Mouse (Mus musculus) liver, embryonic 13.5 days (tissue): ENCODE results near the gene Rnf121. TPM values are rescaled to one million over a fixed set of nuclear protein-coding genes. Genes with fewer than 3 reads are reported as not detected.

Source experiments
- ATAC-seq: fragments of 200-750 bp; cut with Nextera tagmentation; 2 replicates; pipeline ENCODE4 v1.8.0; 2017; ENCODE audit warnings: low read depth, mild to moderate bottlenecking, moderate number of reproducible peaks, moderate library complexity
- DNase-seq: peaks from one replicate; pipeline ENCODE4 v3.0.0; 2022
- H3K27ac ChIP-seq: fragments of 300-500 bp; sonication (generic); 2 replicates; pipeline ENCODE4 v1.5.1; 2015; ENCODE audit warnings: moderate library complexity, mild to moderate bottlenecking, inconsistent platforms
- H3K27me3 ChIP-seq: fragments of 300-500 bp; sonication (generic); 2 replicates; pipeline ENCODE4 v1.6.1; 2015; ENCODE audit warnings: mild to moderate bottlenecking, inconsistent platforms
- H3K36me3 ChIP-seq: fragments of 300-500 bp; sonication (generic); 2 replicates; pipeline ENCODE4 v1.6.1; 2015; ENCODE audit warnings: mild to moderate bottlenecking, inconsistent platforms
- H3K4me1 ChIP-seq: fragments of 300-500 bp; sonication (generic); replicated peaks from 2 replicates; pipeline ENCODE4 v1.6.1; 2015; ENCODE audit warnings: inconsistent platforms
- H3K4me2 ChIP-seq: fragments of 300-500 bp; sonication (generic); 2 replicates; pipeline ENCODE4 v1.6.1; 2015; ENCODE audit warnings: inconsistent platforms, mild to moderate bottlenecking, moderate library complexity
- H3K4me3 ChIP-seq: fragments of 300-500 bp; sonication (generic); replicated peaks from 2 replicates; pipeline ENCODE4 v1.5.1; 2015; ENCODE audit warnings: mild to moderate bottlenecking, inconsistent platforms
- H3K9ac ChIP-seq: fragments of 300-500 bp; sonication (generic); 2 replicates; pipeline ENCODE4 v1.6.1; 2015; ENCODE audit warnings: mild to moderate bottlenecking, inconsistent platforms
- H3K9me3 ChIP-seq: fragments of 300-500 bp; sonication (generic); replicated peaks from 2 replicates; pipeline ENCODE4 v1.6.1; 2016; ENCODE audit warnings: inconsistent platforms
- WGBS: fragments of 180-500 bp; shearing (Covaris S2); methylation state at CpG from one replicate; pipeline ENCODE4 v1.1.7; 2015; ENCODE audit not compliant: insufficient replicate concordance; 5-methylcytosine and 5-hydroxymethylcytosine counted together
- polyA plus RNA-seq: library from polyadenylated mRNA; unstranded; fragments of >200 nt; fragmentation: Nextera tagmentation; extraction: Ambion mirVana; gene quantifications from 2 replicates; pipeline ENCODE4 v1.2.1, GENCODE M21; 2015

Rnf121 gene
- polyA plus RNA-seq, 1 experiment from 2014 or later, result 11.6 TPM

DNA sequence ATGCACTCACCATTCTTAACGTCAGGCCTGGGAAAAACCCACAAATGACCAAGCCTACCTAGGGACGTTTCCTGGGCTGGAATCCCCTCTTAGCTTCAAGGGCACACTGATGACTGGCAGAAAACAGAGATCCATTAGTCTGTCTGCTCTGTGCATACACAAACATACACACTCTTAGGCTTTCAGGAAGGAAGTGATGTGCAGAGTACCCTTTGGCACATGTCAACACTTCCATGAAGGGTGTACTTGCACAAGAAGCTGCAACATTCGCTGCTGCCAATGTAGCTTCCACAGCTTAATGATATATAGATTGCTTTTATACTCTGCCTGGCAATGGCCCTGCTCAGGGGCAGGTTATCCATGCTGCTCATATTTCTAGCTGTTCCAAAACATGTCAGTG is 45.9 kb downstream of the Rnf121 start:
- no peak for DNase-seq

DNA sequence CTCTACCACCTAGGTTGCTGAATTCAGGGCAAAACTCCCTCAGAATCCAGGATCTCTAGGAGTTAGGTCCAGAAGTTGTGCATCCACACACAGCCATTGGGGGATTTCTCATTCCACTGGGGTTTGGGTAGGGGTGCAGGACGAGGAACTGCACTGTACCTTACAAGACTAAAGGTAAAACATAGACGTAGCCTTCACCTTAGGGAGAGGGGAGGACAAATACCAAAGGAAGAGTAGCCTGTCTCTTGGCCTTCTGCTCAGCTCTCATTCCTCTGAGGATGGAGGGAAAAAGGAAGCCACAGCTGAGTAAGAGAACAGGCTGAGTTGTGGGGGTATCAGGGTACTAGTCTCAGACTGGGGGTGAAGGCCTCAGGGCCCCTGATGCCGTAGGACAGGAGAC is 46.7 kb downstream of the Rnf121 start, which contains the start of gene Il18bp:
Il18bp (minus strand) TSS at position 101 of the 400 bp plus-strand sequence.
- Histone ChIP-seq H3K27me3 (no peaks in the 10 kb centered on the region), H3K4me3 (0 out of 2 replicates have a peak within 1 kb of the TSS, but pooled peaks have one; percentile 6), H3K27ac (peak within 1 kb of the TSS; percentile 34; the same call in 1 of the 2 replicates), H3K4me2 (peak within 1 kb of the TSS; percentile 21; the same call in 1 of the 2 replicates), H3K9ac (peak within 1 kb of the TSS; percentile 39; the same call in 1 of the 2 replicates), H3K4me1 (peaks cover 10% of the 10 kb centered on the region), H3K9me3 (no peaks in the 10 kb centered on the region), H3K36me3 (peaks cover 92% of the 10 kb centered on the region)
- 81% methylated on average over 3 of the region's 3 CpGs for WGBS
- ATAC-seq (no peak), DNase-seq (no peak)

More for the DNA sequence above, 45.9 kb downstream of the Rnf121 start:
- H3K4me3 ChIP-seq, result no peak overlapping the region
- H3K4me1 ChIP-seq, result peaks cover 10% of the 10 kb centered on the region
- 62% methylated on average over 3 of the region's 3 CpGs for WGBS
- no peaks in the 10 kb centered on the region for H3K27me3 ChIP-seq
- no peak overlapping the region for H3K27ac ChIP-seq
- peaks cover 89% of the 10 kb centered on the region for H3K36me3 ChIP-seq
- no peak overlapping the region for H3K4me2 ChIP-seq
- H3K9me3 ChIP-seq, result no peaks in the 10 kb centered on the region
- ATAC-seq, result no peak
- no peak overlapping the region for H3K9ac ChIP-seq

DNA sequence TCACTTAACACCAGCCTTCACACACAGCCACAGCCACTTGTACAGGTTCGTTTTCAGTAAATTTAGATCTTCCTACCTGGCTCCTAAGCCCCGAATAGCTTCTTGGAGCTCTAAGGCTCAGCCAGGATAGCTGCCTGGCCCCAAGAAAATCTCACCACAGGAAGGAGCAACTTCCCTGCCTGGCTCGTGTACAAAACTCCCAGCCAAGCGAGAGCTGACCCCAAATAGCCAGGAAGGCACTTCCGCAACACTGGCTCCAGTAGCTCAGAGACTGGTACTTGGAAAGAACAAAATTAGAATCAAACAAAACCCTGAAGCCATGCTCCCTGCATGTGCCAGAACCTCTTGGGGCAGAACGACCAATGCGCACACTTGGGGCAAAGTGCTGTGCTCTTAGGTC is 47.2 kb downstream of the Rnf121 start:
- no peak overlapping the region for H3K4me2 ChIP-seq
- WGBS, result 77% methylated on average over 7 of the region's 7 CpGs
- H3K4me3 ChIP-seq, result no peak overlapping the region
- H3K27me3 ChIP-seq, result no peaks in the 10 kb centered on the region
- H3K27ac ChIP-seq, result peak overlapping the region; percentile 34; the same call in 1 of the 2 replicates
- DNase-seq, result no peak
- no peaks in the 10 kb centered on the region for H3K9me3 ChIP-seq
- peaks cover 10% of the 10 kb centered on the region for H3K4me1 ChIP-seq
- no peak for ATAC-seq
- no peak overlapping the region for H3K9ac ChIP-seq
- H3K36me3 ChIP-seq, result peaks cover 92% of the 10 kb centered on the region

DNA sequence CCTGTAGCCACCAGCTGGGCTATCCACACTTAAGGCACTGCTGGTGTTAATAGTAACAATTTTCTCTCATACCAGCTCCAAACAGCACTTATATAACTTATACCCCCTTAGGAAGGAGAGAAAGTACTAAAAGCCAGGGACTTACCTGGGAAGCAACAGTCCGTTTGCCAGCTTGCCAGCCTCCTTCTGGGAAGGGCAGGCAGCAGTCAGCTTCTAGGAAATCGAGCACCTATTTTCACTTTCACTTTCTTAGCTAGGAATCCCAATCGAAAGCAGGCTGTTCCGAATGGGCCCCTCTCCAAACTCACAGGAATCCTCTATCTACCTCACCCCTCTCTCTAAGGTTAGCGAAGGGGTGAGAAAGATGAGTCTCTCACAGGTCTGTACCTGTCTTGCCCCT is 47.8 kb downstream of the Rnf121 start:
- WGBS, result 76% methylated on average over 5 of the region's 5 CpGs
- Histone ChIP-seq H3K4me3 (0 out of 2 replicates have a peak overlapping the region, but pooled peaks have one; percentile 6), H3K36me3 (peaks cover 92% of the 10 kb centered on the region)

DNA sequence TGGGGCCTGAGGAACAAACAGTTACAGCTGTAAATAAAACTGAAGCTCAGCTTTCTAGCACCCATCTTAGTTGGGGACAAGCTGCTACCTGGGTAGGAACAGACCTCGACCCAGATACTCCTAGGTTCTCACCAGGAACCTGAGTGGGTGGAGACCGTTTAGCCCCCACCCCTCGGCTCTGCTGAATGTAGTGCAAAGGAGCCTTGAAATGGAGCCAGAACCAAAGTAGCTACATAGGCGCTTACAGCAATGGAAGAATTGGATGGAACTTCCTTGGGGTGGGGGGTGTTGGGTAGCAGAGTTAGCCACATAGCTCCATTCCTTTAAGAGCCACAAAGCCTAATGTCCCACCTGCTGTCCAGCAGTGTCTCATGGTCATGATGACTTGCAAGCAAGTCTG is 48.3 kb downstream of the Rnf121 start:
- DNase-seq (no peak), ATAC-seq (no peak)
- Histone ChIP-seq H3K4me1 (peaks cover 10% of the 10 kb centered on the region), H3K27me3 (no peaks in the 10 kb centered on the region), H3K9me3 (no peaks in the 10 kb centered on the region), H3K9ac (no peak overlapping the region), H3K27ac (peak overlapping the region; percentile 18; the same call in 1 of the 2 replicates), H3K4me2 (peak overlapping the region; percentile 21; the same call in 1 of the 2 replicates), H3K36me3 (peaks cover 92% of the 10 kb centered on the region), H3K4me3 (0 out of 2 replicates have a peak overlapping the region, but pooled peaks have one; percentile 6)
- 75% methylated on average over 4 of the region's 4 CpGs for WGBS

More for the DNA sequence above, 47.8 kb downstream of the Rnf121 start:
- H3K4me1 ChIP-seq, result peaks cover 10% of the 10 kb centered on the region
- H3K4me2 ChIP-seq, result peak overlapping the region; percentile 21; the same call in 1 of the 2 replicates
- H3K9ac ChIP-seq, result peak overlapping the region; percentile 39
- DNase-seq (no peak), ATAC-seq (no peak)
- no peak overlapping the region; the same call in 1 of the 2 replicates for H3K27ac ChIP-seq
- no peaks in the 10 kb centered on the region for H3K9me3 ChIP-seq
- no peaks in the 10 kb centered on the region for H3K27me3 ChIP-seq

DNA sequence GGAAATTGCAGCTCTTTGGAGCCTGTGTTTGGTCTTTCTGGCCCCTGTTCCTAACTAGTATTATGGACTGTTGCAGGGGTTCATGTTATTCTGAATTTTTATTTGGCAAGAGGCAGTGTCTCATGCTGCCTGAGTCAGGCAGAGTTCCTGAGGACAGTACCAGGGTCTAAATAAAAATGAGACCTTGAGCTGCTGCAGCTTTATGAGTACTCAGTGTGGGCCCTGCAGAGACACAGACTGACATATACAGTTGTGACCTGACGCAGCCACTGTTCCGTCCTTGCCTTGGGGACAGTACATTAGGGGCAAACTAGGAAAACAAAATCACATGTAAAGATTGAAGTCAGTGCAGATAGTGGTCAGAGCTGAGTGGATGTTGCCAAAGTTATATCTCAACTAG is 50.3 kb downstream of the Rnf121 start:
- no peak for ATAC-seq
- no peak overlapping the region for H3K4me2 ChIP-seq
- H3K36me3 ChIP-seq, result peaks cover 98% of the 10 kb centered on the region
- peaks cover 15% of the 10 kb centered on the region for H3K4me1 ChIP-seq
- H3K9me3 ChIP-seq, result no peaks in the 10 kb centered on the region
- H3K27me3 ChIP-seq, result no peaks in the 10 kb centered on the region
- H3K9ac ChIP-seq, result no peak overlapping the region
- H3K4me3 ChIP-seq, result no peak overlapping the region
- H3K27ac ChIP-seq, result no peak overlapping the region
- no peak for DNase-seq
- 86% methylated on average over 2 of the region's 2 CpGs for WGBS

DNA sequence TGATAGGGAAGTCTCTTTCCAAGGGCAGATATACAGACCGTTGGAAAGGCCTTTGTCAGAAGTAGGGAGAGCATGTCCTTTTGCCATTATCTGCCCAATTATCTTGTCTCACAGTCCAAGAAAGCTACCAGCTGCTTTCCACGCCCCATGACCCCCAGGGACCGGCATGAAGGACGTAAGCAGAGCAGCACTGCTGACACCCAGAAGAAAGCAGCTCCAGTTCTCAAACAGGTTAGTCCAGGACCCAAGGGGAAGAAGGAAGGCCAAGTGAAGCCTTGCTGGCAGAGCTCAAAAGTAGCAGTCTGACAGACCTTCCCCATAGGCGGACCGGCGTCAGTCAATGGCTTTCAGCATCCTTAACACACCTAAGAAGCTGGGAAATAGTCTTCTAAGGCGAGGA is 51.9 kb downstream of the Rnf121 start:
- no peak for ATAC-seq
- DNase-seq, result no peak

DNA sequence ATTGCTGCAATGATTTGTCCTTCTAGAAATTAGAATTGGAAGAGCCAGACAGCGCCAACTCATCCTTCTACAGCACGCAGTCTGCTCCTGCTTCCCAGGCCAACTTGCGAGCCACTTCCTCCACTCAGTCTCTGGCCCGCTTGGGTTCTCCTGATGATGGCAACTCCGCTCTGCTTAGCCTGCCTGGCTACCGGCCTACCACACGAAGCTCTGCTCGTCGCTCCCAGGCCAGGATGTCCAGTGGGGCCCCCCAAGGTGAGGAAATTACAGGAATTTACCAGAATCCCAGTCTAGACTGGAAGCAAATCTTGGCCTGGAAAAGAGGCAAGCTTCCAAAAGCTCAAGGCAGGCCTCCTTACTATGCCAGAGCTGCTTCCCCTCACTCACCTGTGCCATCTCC is 53.4 kb downstream of the Rnf121 start:
- 91% methylated on average over 9 of the region's 9 CpGs for WGBS
- H3K4me1 ChIP-seq, result peaks cover 25% of the 10 kb centered on the region
- no peaks in the 10 kb centered on the region for H3K9me3 ChIP-seq

More for the DNA sequence above, 51.9 kb downstream of the Rnf121 start:
- Histone ChIP-seq H3K4me1 (peaks cover 26% of the 10 kb centered on the region), H3K27ac (no peak overlapping the region), H3K36me3 (peaks cover 99% of the 10 kb centered on the region), H3K4me2 (no peak overlapping the region), H3K4me3 (no peak overlapping the region), H3K9ac (no peak overlapping the region), H3K27me3 (no peaks in the 10 kb centered on the region), H3K9me3 (no peaks in the 10 kb centered on the region)
- WGBS, result 84% methylated on average over 8 of the region's 8 CpGs

DNA sequence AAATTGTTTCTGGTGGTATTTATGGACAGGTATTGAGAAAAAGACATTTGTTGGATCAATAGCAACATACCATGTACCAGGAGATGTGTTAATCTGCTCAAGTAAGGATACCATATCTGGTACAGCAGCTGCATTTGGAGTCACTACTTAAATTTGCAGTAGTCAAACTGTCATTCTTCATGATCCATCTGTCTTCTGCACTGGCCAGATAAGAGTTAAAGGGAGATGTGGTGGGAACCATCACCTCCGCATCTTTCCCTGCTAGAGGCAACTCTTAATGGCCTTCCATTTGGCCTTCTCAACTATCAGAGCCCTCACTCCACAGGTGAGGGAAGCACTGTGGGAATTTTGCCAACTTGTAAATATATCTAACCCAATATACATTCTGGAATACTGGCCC is 58.7 kb downstream of the Rnf121 start:
- peaks cover 67% of the 10 kb centered on the region for H3K4me1 ChIP-seq
- peak; percentile 68 for DNase-seq
- 28% methylated on average over 1 of the region's 1 CpGs for WGBS
- H3K27ac ChIP-seq, result peak overlapping the region; percentile 88
- H3K9me3 ChIP-seq, result no peaks in the 10 kb centered on the region
- H3K4me3 ChIP-seq, result no peak overlapping the region
- H3K4me2 ChIP-seq, result peak overlapping the region; percentile 45
- ATAC-seq, result peak; percentile 89
- H3K27me3 ChIP-seq, result no peaks in the 10 kb centered on the region
- peaks cover 97% of the 10 kb centered on the region for H3K36me3 ChIP-seq
- no peak overlapping the region for H3K9ac ChIP-seq

More for the DNA sequence above, 53.4 kb downstream of the Rnf121 start:
- no peak overlapping the region for H3K4me3 ChIP-seq
- no peak overlapping the region for H3K9ac ChIP-seq
- ATAC-seq (no peak), DNase-seq (no peak)
- H3K27me3 ChIP-seq, result no peaks in the 10 kb centered on the region
- no peak overlapping the region for H3K27ac ChIP-seq
- peaks cover 100% of the 10 kb centered on the region for H3K36me3 ChIP-seq
- no peak overlapping the region for H3K4me2 ChIP-seq

DNA sequence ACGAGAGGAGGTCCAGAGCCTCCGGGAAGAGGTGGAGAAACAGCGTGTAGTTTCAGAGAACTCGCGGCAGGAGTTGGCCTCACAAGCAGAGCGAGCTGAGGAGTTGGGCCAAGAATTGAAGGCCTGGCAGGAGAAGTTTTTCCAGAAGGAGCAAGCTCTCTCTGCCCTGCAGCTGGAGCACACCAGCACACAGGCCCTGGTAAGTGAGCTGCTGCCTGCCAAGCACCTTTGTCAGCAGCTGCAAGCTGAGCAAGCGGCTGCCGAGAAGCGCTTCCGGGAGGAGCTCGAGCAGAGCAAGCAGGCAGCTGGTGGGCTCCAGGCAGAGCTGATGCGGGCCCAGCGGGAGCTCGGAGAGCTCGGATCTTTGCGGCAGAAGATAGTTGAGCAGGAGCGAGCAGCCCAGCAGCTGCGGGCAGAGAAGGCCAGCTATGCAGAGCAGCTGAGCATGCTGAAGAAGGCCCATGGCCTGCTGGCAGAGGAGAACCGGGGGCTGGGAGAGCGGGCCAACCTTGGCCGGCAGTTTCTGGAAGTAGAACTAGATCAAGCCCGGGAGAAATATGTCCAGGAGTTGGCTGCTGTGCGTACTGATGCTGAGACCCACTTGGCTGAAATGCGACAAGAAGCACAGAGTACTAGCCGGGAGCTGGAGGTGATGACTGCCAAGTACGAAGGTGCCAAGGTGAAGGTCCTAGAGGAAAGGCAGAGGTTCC is 64.2 kb downstream of the Rnf121 start:
- Histone ChIP-seq H3K4me3 (no peak overlapping the region), H3K27me3 (no peaks in the 10 kb centered on the region), H3K27ac (no peak overlapping the region), H3K4me2 (no peak overlapping the region), H3K36me3 (peaks cover 97% of the 10 kb centered on the region), H3K4me1 (peaks cover 35% of the 10 kb centered on the region), H3K9me3 (no peaks in the 10 kb centered on the region), H3K9ac (no peak overlapping the region)
- ATAC-seq (no peak), DNase-seq (no peak)
- 91% methylated on average over 26 of the region's 26 CpGs for WGBS

DNA sequence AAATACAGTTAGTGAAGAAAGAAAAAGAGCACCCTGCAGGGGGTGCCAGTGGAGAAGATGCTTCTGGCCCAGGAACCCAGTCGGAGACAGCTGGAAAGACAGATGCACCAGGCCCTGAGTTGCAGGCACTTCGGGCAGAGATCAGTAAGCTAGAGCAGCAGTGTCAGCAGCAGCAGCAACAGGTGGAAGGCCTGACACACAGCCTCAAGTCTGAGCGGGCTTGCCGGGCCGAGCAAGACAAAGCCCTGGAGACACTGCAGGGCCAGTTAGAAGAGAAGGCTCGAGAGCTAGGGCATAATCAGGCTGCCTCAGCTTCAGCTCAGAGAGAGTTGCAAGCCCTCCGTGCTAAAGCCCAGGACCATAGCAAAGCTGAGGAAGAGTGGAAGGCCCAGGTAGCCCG is 65.0 kb downstream of the Rnf121 start:
- Histone ChIP-seq H3K9me3 (no peaks in the 10 kb centered on the region), H3K4me2 (no peak overlapping the region), H3K9ac (no peak overlapping the region), H3K27ac (no peak overlapping the region), H3K36me3 (peaks cover 97% of the 10 kb centered on the region), H3K4me1 (peaks cover 27% of the 10 kb centered on the region), H3K27me3 (no peaks in the 10 kb centered on the region), H3K4me3 (no peak overlapping the region)
- 95% methylated on average over 8 of the region's 8 CpGs for WGBS
- ATAC-seq, result no peak
- no peak for DNase-seq
